Mouse (Mus musculus): ENCODE measurements around the gene Sf3b6. TPM values are rescaled to one million over a fixed set of nuclear protein-coding genes. Genes with fewer than 3 reads are reported as not detected.

The Sf3b6 gene
- polyA plus RNA-seq, 1 experiment from 2014 or later, result 330 TPM

DNA sequence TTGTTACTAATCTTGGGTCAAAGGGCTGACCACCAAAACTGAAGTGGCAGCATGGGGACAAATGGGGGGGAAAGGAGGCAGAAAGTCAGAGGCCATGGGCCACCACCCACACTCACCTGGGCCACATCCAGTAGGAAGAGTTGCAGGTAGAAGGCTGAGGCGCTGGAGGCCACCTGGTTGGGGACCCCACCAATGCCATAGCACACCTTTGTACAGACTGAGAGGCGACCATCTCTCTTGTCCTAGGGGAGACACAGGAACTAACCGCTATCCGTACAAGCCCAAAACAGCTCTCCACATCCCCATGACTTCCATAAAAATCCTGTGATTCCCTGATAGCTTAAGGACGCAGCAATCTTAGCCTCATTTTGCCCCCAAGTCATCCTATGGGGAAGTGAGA is 53.9 kb downstream of the Sf3b6 start:
- 91% methylated on average over 5 of the region's 5 CpGs for WGBS
- DNase-seq (ENCODE audit: low spot score) (no peak), ATAC-seq (ENCODE audit: insufficient read depth, low FRiP score, low TSS enrichment) (no peak)
- Histone ChIP-seq H3K9me3 (ENCODE audit: control insufficient read depth, low read length) (no peaks in the 10 kb centered on the region), H3K36me3 (ENCODE audit: control insufficient read depth, insufficient read depth, low read length) (no peaks in the 10 kb centered on the region), H3K27ac (ENCODE audit: low read depth, low read length) (no peak overlapping the region), H3K4me1 (ENCODE audit: control insufficient read depth, insufficient read depth, low read length) (no peaks in the 10 kb centered on the region), H3K4me2 (ENCODE audit: low read depth) (no peak overlapping the region), H3K27me3 (ENCODE audit: control insufficient read depth, insufficient read depth, low read length) (no peaks in the 10 kb centered on the region), H3K9ac (ENCODE audit: low read length) (no peak overlapping the region), H3K4me3 (ENCODE audit: low read depth, low read length) (no peak overlapping the region)

DNA sequence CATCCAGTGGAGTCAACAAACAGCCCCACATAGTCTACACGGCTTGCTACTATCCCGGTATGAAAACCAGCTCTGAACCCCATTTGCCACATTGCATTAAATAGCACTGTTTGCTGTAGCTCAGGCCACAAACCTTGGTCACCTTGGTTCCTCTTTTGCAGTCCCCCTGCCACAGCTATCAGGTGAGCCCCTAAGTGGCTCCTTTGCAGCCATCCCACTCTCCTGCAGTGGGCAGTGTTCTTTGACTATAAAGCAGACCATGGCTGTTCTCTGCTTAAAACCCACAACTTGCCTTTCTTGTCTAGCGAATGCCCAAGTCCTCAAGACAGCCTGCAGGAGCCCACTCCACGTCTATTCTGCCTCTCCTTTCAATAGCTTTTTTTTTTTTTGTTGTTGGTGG is 54.9 kb downstream of the Sf3b6 start:
- DNase-seq (ENCODE audit: low spot score), result no peak
- Histone ChIP-seq H3K4me2 (ENCODE audit: low read depth) (no peak overlapping the region), H3K27ac (ENCODE audit: low read depth, low read length) (no peak overlapping the region), H3K4me1 (ENCODE audit: control insufficient read depth, insufficient read depth, low read length) (no peaks in the 10 kb centered on the region), H3K9me3 (ENCODE audit: control insufficient read depth, low read length) (no peaks in the 10 kb centered on the region), H3K27me3 (ENCODE audit: control insufficient read depth, insufficient read depth, low read length) (no peaks in the 10 kb centered on the region), H3K36me3 (ENCODE audit: control insufficient read depth, insufficient read depth, low read length) (no peaks in the 10 kb centered on the region), H3K9ac (ENCODE audit: low read length) (no peak overlapping the region), H3K4me3 (ENCODE audit: low read depth, low read length) (no peak overlapping the region)
- WGBS, result 61% methylated on average over 4 of the region's 4 CpGs
- ATAC-seq (ENCODE audit: insufficient read depth, low FRiP score, low TSS enrichment), result no peak

DNA sequence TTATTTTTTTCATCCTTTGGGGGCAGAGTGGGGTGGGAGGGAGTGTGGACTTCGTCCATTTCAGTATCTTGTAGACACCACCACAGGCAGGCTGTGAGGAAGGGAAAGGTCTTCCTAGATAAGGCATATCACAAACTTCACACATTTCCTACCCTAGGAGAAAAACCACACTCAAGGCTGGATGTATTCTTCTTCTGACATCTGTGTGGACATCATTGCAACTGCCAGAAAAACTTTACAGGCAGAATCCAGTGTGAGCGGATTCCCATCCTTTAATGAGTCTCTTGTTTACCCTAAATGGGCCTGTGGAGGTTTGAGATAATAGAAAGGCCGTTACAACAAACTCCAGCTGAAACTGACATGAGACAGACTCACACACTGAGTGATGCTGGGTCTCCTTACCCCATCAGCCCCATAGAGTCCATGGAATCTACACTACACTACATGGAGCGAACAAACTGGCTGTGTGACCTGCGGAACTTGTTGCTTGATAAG is 55.7 kb downstream of the Sf3b6 start:
- DNase-seq (ENCODE audit: low spot score) (no peak), ATAC-seq (ENCODE audit: insufficient read depth, low FRiP score, low TSS enrichment) (no peak)
- H3K9ac ChIP-seq (ENCODE audit: low read length), result no peak overlapping the region
- no peaks in the 10 kb centered on the region for H3K9me3 ChIP-seq (ENCODE audit: control insufficient read depth, low read length)
- WGBS, result 84% methylated on average over 5 of the region's 5 CpGs
- H3K4me3 ChIP-seq (ENCODE audit: low read depth, low read length), result no peak overlapping the region
- H3K27ac ChIP-seq (ENCODE audit: low read depth, low read length), result no peak overlapping the region
- no peaks in the 10 kb centered on the region for H3K36me3 ChIP-seq (ENCODE audit: control insufficient read depth, insufficient read depth, low read length)
- H3K4me1 ChIP-seq (ENCODE audit: control insufficient read depth, insufficient read depth, low read length), result no peaks in the 10 kb centered on the region
- H3K4me2 ChIP-seq (ENCODE audit: low read depth), result no peak overlapping the region
- no peaks in the 10 kb centered on the region for H3K27me3 ChIP-seq (ENCODE audit: control insufficient read depth, insufficient read depth, low read length)

DNA sequence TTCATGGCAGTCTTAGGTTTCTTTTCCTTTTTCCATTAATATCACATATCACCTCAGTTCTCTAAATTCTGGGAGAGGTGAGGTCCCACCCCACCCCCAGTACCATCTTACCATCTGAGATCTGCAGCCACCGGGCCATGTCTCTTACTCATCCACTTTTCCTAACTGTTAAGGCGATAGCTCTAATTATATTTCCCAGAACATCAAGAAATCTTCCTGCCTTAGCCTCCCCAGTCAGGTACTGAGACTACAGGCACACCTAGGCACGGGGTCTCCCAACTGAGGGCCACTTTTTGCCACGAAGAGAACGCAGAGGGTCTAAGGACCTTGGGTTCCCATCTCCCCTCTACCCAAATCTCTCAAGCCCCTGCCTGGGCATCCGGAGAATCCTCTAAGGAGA is 56.2 kb downstream of the Sf3b6 start:
- no peaks in the 10 kb centered on the region for H3K4me1 ChIP-seq (ENCODE audit: control insufficient read depth, insufficient read depth, low read length)
- H3K27ac ChIP-seq (ENCODE audit: low read depth, low read length), result no peak overlapping the region
- H3K9ac ChIP-seq (ENCODE audit: low read length), result peak overlapping the region; percentile 49
- 76% methylated on average over 6 of the region's 6 CpGs for WGBS
- no peaks in the 10 kb centered on the region for H3K9me3 ChIP-seq (ENCODE audit: control insufficient read depth, low read length)
- no peaks in the 10 kb centered on the region for H3K27me3 ChIP-seq (ENCODE audit: control insufficient read depth, insufficient read depth, low read length)
- ATAC-seq (ENCODE audit: insufficient read depth, low FRiP score, low TSS enrichment) (no peak), DNase-seq (ENCODE audit: low spot score) (no peak)
- H3K36me3 ChIP-seq (ENCODE audit: control insufficient read depth, insufficient read depth, low read length), result no peaks in the 10 kb centered on the region
- H3K4me3 ChIP-seq (ENCODE audit: low read depth, low read length), result 0 out of 2 replicates have a peak overlapping the region, but pooled peaks have one; percentile 23
- peak overlapping the region; percentile 63; the same call in 1 of the 2 replicates for H3K4me2 ChIP-seq (ENCODE audit: low read depth)

DNA sequence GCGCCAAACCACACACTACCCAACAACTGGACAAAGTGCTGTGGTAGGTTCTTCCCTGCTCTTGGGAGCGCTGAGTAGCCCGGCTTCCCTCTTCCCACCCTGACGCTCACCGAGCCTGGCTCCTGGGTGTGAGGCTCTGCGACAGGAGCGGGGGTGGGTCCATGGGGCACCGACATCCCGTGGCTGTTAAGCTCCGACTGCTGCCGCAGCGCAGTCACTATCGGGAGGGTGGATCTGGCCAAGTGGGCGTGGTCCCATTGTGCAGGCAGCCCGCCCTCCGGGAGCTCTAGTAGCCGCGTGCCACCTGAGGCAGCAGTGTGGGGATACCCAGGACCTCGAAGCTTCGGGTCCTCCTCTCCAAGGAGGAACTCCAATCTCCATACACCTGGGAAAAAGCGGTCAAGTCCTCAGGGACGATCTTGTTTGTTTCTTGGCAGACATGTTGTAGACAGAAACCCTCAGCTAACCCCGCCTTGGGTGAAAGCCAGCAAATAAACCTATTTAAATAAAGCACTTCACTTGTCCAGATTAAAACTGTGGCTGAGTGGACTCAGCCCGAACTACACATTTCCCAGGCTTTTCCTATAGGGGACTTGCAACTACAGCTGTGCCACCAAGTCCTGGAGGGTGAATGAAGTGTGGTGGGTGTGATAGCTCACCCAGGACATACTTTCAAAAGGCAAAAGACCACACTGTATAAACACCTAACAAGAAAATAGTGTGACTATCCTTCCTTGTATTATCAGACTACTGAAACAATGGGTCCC is 57.0 kb downstream of the Sf3b6 start, which contains the start of gene Mfsd2b:
TSS of gene Mfsd2b (minus strand) at position 199 of the 767 bp plus-strand sequence.
- Histone ChIP-seq H3K4me3 (ENCODE audit: low read depth, low read length) (peak within 1 kb of the TSS; percentile 23), H3K27me3 (ENCODE audit: control insufficient read depth, insufficient read depth, low read length) (no peaks in the 10 kb centered on the region), H3K4me1 (ENCODE audit: control insufficient read depth, insufficient read depth, low read length) (no peaks in the 10 kb centered on the region), H3K9ac (ENCODE audit: low read length) (peak within 1 kb of the TSS; percentile 49), H3K4me2 (ENCODE audit: low read depth) (peak within 1 kb of the TSS; percentile 63), H3K27ac (ENCODE audit: low read depth, low read length) (no peak within 1 kb of the TSS), H3K36me3 (ENCODE audit: control insufficient read depth, insufficient read depth, low read length) (no peaks in the 10 kb centered on the region), H3K9me3 (ENCODE audit: control insufficient read depth, low read length) (no peaks in the 10 kb centered on the region)
- 5% methylated on average over 24 of the region's 24 CpGs for WGBS
- DNase-seq (ENCODE audit: low spot score) (peak; percentile 62), ATAC-seq (ENCODE audit: insufficient read depth, low FRiP score, low TSS enrichment) (peak; percentile 84)

DNA sequence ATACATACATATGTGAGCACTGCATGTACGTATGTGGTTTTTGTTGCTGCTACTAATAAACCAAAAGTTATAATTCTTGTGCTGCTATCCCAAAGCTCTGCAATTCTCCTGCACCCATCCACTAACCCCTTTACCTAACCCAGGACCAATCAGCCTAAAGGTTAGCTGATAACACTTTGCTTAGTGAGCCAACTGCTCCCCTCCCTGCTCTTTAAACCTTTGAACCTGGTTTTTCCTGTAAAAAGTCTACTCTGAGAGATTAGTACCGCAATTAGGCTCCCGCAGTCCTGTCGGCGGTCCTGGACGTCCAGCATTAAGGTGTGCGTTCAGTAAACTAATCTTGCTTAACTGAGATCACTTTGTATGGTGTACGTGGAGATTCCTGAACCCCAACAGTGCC is 58.3 kb downstream of the Sf3b6 start:
- DNase-seq (ENCODE audit: low spot score) (no peak), ATAC-seq (ENCODE audit: insufficient read depth, low FRiP score, low TSS enrichment) (no peak)
- no peaks in the 10 kb centered on the region for H3K4me1 ChIP-seq (ENCODE audit: control insufficient read depth, insufficient read depth, low read length)
- 92% methylated on average over 8 of the region's 8 CpGs for WGBS
- no peak overlapping the region for H3K4me3 ChIP-seq (ENCODE audit: low read depth, low read length)
- H3K9me3 ChIP-seq (ENCODE audit: control insufficient read depth, low read length), result no peaks in the 10 kb centered on the region
- no peak overlapping the region for H3K9ac ChIP-seq (ENCODE audit: low read length)
- H3K27me3 ChIP-seq (ENCODE audit: control insufficient read depth, insufficient read depth, low read length), result no peaks in the 10 kb centered on the region
- H3K4me2 ChIP-seq (ENCODE audit: low read depth), result no peak overlapping the region
- H3K27ac ChIP-seq (ENCODE audit: low read depth, low read length), result no peak overlapping the region
- H3K36me3 ChIP-seq (ENCODE audit: control insufficient read depth, insufficient read depth, low read length), result no peaks in the 10 kb centered on the region

Other genes with a start within 250 kb of the Sf3b6 start
- gene Itsn2, start 224.9 kb upstream of the Sf3b6 start, polyA plus RNA-seq (2014; fragmentation: Nextera tagmentation; extraction: Ambion mirVana), result 19.7 and 24.7 TPM in 2 replicates
- not detected in 2 replicates for gene Gm3625, start 224.6 kb upstream of the Sf3b6 start, polyA plus RNA-seq (2014; fragmentation: Nextera tagmentation; extraction: Ambion mirVana)
- gene Fam228a, start 79.1 kb upstream of the Sf3b6 start, polyA plus RNA-seq (2014; fragmentation: Nextera tagmentation; extraction: Ambion mirVana), result 0.49 TPM in 1 of 2 replicates, not detected in the other
- gene Pfn4, start 48.5 kb upstream of the Sf3b6 start, polyA plus RNA-seq (2014; fragmentation: Nextera tagmentation; extraction: Ambion mirVana), result 4.1 and 5.2 TPM in 2 replicates
- 3.5 and 3.9 TPM in 2 replicates for gene Fam228b, start 48.3 kb upstream of the Sf3b6 start, polyA plus RNA-seq (2014; fragmentation: Nextera tagmentation; extraction: Ambion mirVana)
- 22.7 and 30.2 TPM in 2 replicates for gene Fkbp1b, start 24.0 kb downstream of the Sf3b6 start, polyA plus RNA-seq (2014; fragmentation: Nextera tagmentation; extraction: Ambion mirVana)
- 16.2 and 17.5 TPM in 2 replicates for gene Wdcp, start 25.8 kb downstream of the Sf3b6 start, polyA plus RNA-seq (2014; fragmentation: Nextera tagmentation; extraction: Ambion mirVana)
- gene Mfsd2b, start 56.8 kb downstream of the Sf3b6 start, polyA plus RNA-seq (2014; fragmentation: Nextera tagmentation; extraction: Ambion mirVana), result 4.4 and 4.7 TPM in 2 replicates
- gene Ubxn2a, start 90.2 kb downstream of the Sf3b6 start, polyA plus RNA-seq (2014; fragmentation: Nextera tagmentation; extraction: Ambion mirVana), result 26.5 and 26.7 TPM in 2 replicates
- 22.5 and 27.1 TPM in 2 replicates for gene Atad2b, start 99.8 kb downstream of the Sf3b6 start, polyA plus RNA-seq (2014; fragmentation: Nextera tagmentation; extraction: Ambion mirVana)